Mouse (Mus musculus): Measurements from ENCODE around the gene Stk11ip.

DNA sequence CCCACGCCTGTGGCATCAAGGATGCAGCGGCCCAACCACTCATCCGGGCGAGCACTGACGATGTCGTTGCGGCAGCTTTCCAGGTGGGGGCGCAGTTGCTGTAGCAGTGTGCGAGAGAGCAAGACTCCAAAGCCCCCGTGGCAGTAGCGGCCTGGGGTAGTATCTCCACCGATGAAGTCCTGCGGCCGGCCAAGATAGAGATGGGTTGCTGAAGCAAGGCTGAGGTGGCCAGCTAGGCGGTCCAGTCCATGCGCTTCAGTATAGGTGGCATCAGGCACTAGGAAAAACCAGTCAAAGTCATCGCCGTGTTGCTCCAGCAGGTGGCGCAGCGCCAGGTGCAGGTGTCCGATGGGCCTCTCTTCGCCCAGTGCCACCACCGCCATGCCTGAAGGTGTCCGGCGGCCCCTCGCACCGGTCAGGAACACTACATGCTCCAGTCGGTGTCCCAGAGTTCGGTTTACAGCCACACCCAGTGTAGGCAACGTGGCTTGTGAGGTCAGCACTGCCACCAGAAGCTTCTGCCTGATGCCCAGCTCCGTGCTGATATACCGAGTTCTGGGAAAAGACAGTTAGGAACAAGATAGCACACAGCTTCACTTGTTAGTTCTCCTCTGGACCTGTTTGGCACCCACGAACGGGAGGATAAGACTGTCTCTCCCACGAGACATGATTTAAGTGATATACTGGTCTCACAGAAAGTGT, 43.9 kb upstream of the Stk11ip start:
- TF ChIP-seq CTCF (IDR thresholded peaks at IDR 0.05; ENCODE audit: extremely low read depth, insufficient read depth, low read length) (peak; percentile 47), POLR2A (IDR thresholded peaks at IDR 0.05; ENCODE audit: extremely low read depth, insufficient read depth, low read length) (no peak)

All from cortical plate, adult 2 months (tissue).